Mouse (Mus musculus) MEL (cell line): ENCODE measurements around the gene Ccnc.

ENCODE experiments used
- CTCF ChIP-seq, 3 experiments: IDR thresholded peaks in 2 of 3; conservative IDR thresholded peaks in 1 of 3; 2 replicates each; pipeline ENCODE4 v1.5.1; 2011 to 2012; ENCODE audit warnings: low read length in 3 of 3, low read depth in 2 of 3, mild to moderate bottlenecking in 2 of 3, improper control_type of control experiment in 1 of 3, inconsistent platforms in 1 of 3, mixed read lengths in 1 of 3, moderate library complexity in 1 of 3; ENCODE audit not compliant: control insufficient read depth in 1 of 3, insufficient read depth in 1 of 3, poor library complexity in 1 of 3, severe bottlenecking in 1 of 3
- ETS1 ChIP-seq: IDR thresholded peaks from 2 replicates; pipeline ENCODE4 v1.6.1; 2012; ENCODE audit warnings: low read depth, mild to moderate bottlenecking, inconsistent platforms, low read length, improper control_type of control experiment, moderate library complexity
- MAZ ChIP-seq: IDR thresholded peaks from 2 replicates; pipeline ENCODE4 v1.6.1; 2012; ENCODE audit warnings: low read depth, mild to moderate bottlenecking, inconsistent platforms, low read length, improper control_type of control experiment
- MXI1 ChIP-seq: IDR thresholded peaks from 2 replicates; pipeline ENCODE4 v1.6.1; 2011; ENCODE audit warnings: mild to moderate bottlenecking, low read depth, low read length, improper control_type of control experiment
- POLR2A ChIP-seq, 2 experiments: IDR thresholded peaks; 2 replicates each; pipeline ENCODE4 v1.6.1; 2011 to 2012; ENCODE audit warnings: low read length in 2 of 2, mild to moderate bottlenecking in 2 of 2, control low read depth in 1 of 2, improper control_type of control experiment in 1 of 2, low read depth in 1 of 2, moderate library complexity in 1 of 2; ENCODE audit not compliant: control insufficient read depth in 1 of 2, insufficient read depth in 1 of 2, poor library complexity in 1 of 2
- SMC3 ChIP-seq: IDR thresholded peaks from 2 replicates; pipeline ENCODE4 v1.6.1; 2011; ENCODE audit warnings: low read depth, low read length, improper control_type of control experiment
- TCF12 ChIP-seq: IDR thresholded peaks from 2 replicates; pipeline ENCODE4 v1.6.1; 2014; ENCODE audit warnings: low read depth, mild to moderate bottlenecking, inconsistent platforms, low read length, improper control_type of control experiment, moderate library complexity

GRCm38 (mm10) chr4:21758860-21759259 is 31.4 kb downstream of the Ccnc start:
- no peak for TF ChIP-seq ETS1
- peak; percentile 22 to 53 (median 51); a peak in 5 of 6 replicates for TF ChIP-seq CTCF (IDR thresholded peaks at IDR 0.05 in 2 of 3, conservative IDR thresholded peaks at IDR 0.05 in 1 of 3; ENCODE audit: control insufficient read depth in 1 of 3, insufficient read depth in 1 of 3, low read depth in 2 of 3, low read length in 3 of 3, poor library complexity in 1 of 3, severe bottlenecking in 1 of 3)
- no peak for TF ChIP-seq MXI1
- peak; percentile 43 for TF ChIP-seq SMC3
- no peak for TF ChIP-seq POLR2A (IDR thresholded peaks at IDR 0.05; ENCODE audit: control insufficient read depth in 1 of 2, insufficient read depth in 1 of 2, low read depth in 1 of 2, low read length in 2 of 2, poor library complexity in 1 of 2)
- TF ChIP-seq MAZ, result no peak
- TF ChIP-seq TCF12, result no peak
